9 mouse cellular contexts compared by ENCODE assay signal in the genomic region with DNA sequence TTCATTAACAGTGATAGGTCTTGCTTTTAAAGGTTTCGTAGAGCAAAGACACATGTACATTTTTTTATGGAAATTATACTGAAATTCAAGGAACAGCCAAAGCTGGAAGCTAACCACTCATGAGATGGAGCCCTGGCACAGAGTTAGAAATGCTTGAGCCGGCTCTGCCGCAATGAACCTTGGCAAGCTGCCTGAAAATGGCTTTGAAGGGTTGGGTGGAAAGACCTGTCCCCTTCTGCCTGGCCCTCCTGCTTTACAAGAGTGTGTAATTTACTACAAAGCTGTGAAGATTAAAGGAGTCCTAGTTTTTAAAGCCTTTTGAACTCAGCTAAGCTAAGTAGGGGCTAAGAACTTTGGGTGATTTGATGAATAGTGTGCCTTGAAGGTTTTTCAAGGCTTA. TPM values are rescaled to one million over a fixed set of nuclear protein-coding genes. Genes with fewer than 3 reads are reported as not detected.
DNase-seq lines count a peak whose midpoint lies in the region.
"Had no signal": no experiment of that assay in that cellular context is flagged by ENCODE, and none has a peak within 500 bp of the region (broad histone marks: within the 10 kb centered on the region; RNA-seq: fewer than 3 reads in every experiment).

No protein-coding gene starts in this region.

- DNase-seq in heart, adult 11 months, result peak; percentile 59
- no peak for DNase-seq in heart, adult 8-10 months (ENCODE audit: low spot score)
- peak; percentile 20 for DNase-seq in right cerebral cortex, postnatal 14 days
- no peak for DNase-seq in right cerebral cortex, postnatal 25 days
- DNase-seq in kidney, adult 8-10 months, result peak; percentile 29 to 52
- peak; percentile 69 for DNase-seq in lung, postnatal 25 days (ENCODE audit: low spot score)
- DNase-seq in thymus, postnatal 10 days (ENCODE audit: low spot score in 2 of 2), result no peak
- no peak for DNase-seq in c-Kit-positive CD71-positive TER-119-positive erythroid progenitor cells, embryonic 14.5 days (ENCODE audit: low spot score)

RNA-seq across cellular contexts. Expression of a gene that starts 19.6 kb away (rescaled TPM):
- 1 to 10 TPM in 3 of 4 experiments, under 1 TPM in 1; 0.47 to 2.5 (median 1.4) TPM for total RNA-seq in heart, adult 8-10 months (2022)
- total RNA-seq: left cerebral cortex, postnatal 10 days had no signal

RNA-seq across cellular contexts. Expression of a gene that starts 23.4 kb away (rescaled TPM):
- total RNA-seq in heart, adult 8-10 months (2022), result 100 to 1,000 TPM; 110 to 119 (median 113) TPM

RNA-seq across cellular contexts. Expression of a gene that starts 23.7 kb away (rescaled TPM):
- total RNA-seq in heart, adult 8-10 months (2022), result 10 to 100 TPM; 39.9 to 43.2 (median 42.3) TPM

Comparison
In these comparisons a context has a peak if more than half of its experiments do, and no peak if none do; other contexts are left out.
1. DNase-seq: peak in heart, adult 11 months (single experiment), right cerebral cortex, postnatal 14 days (single experiment), kidney, adult 8-10 months (2 of 2) and lung, postnatal 25 days (single experiment); none in heart, adult 8-10 months (single experiment), right cerebral cortex, postnatal 25 days (single experiment), thymus, postnatal 10 days (0 of 2) and c-Kit-positive CD71-positive TER-119-positive erythroid progenitor cells, embryonic 14.5 days (single experiment).